Mouse (Mus musculus): Measurements from ENCODE around the gene Tmem150b. TPM values are rescaled to one million over a fixed set of nuclear protein-coding genes. Genes with fewer than 3 reads are reported as not detected.

Gene Tmem150b
- total and polyA plus RNA-seq, 3 experiments: 0.17 TPM; not detected in 2

GRCm38 (mm10) chr7:4668506-4668905 is 56.5 kb downstream of the Tmem150b start:
- H3K79me2 ChIP-seq (replicated peaks; ENCODE audit: control insufficient read depth, extremely low read depth, insufficient read depth, poor library complexity, severe bottlenecking): no peaks in the 10 kb centered on the region; the same call in 1 of the 2 replicates
- no peak overlapping the region for H3K4me2 ChIP-seq (ENCODE audit: insufficient read depth, low read depth, poor library complexity, severe bottlenecking)
- in situ Hi-C loops (cut with MboI; ENCODE audit: low pct_ligation_motif_present, low pct_unique_long_range_greater_than_20kb, low sequenced_read_pairs) (no loop called here), dilution Hi-C loops (cut with MboI; ENCODE audit: extremely low pct_ligation_motif_present, extremely low pct_unique_long_range_greater_than_20kb, low sequenced_read_pairs) (no loop called here)
- no peaks in the 10 kb centered on the region for H3K9me3 ChIP-seq (replicated peaks; ENCODE audit: low read length)
- H3K36me3 ChIP-seq (replicated peaks in 1 of 2; ENCODE audit: control insufficient read depth in 1 of 2, insufficient read depth in 1 of 2, low read length in 1 of 2): peaks cover 64 to 83% of the 10 kb centered on the region in 2 experiments
- no peak overlapping the region for H3K9ac ChIP-seq (ENCODE audit: insufficient read depth, low read depth)
- no peaks in the 10 kb centered on the region for H3K27me3 ChIP-seq (replicated peaks)
- no peak overlapping the region for H3K4me3 ChIP-seq (replicated peaks in 1 of 3; ENCODE audit: low read depth in 2 of 3, low read length in 2 of 3, poor library complexity in 1 of 3)
- H3K27ac ChIP-seq (ENCODE audit: insufficient read depth, low read depth): no peak overlapping the region
- no peak for TF ChIP-seq ELF1 (IDR thresholded peaks at IDR 0.05; ENCODE audit: low read depth, low read length)
- no peak for TF ChIP-seq ETS1 (conservative IDR thresholded peaks at IDR 0.05; ENCODE audit: low read depth, low read length)
- no peak for TF ChIP-seq KAT2A (IDR thresholded peaks at IDR 0.05; ENCODE audit: insufficient replicate concordance, low read length)
- no peak for DNase-seq (ENCODE audit: extremely low read depth)
- H3K4me1 ChIP-seq (ENCODE audit: control insufficient read depth in 1 of 2, insufficient read depth in 2 of 2): peaks cover 11 to 14% of the 10 kb centered on the region in 2 experiments

GRCm38 (mm10) chr7:4666871-4667270 is 58.2 kb downstream of the Tmem150b start:
- Histone ChIP-seq H3K9ac (ENCODE audit: insufficient read depth, low read depth) (no peak overlapping the region), H3K4me3 (replicated peaks in 1 of 3; ENCODE audit: low read depth in 2 of 3, low read length in 2 of 3, poor library complexity in 1 of 3) (no peak overlapping the region), H3K4me2 (ENCODE audit: insufficient read depth, low read depth, poor library complexity, severe bottlenecking) (no peak overlapping the region), H3K4me1 (ENCODE audit: control insufficient read depth in 1 of 2, insufficient read depth in 2 of 2) (peaks cover 19 to 27% of the 10 kb centered on the region in 2 experiments), H3K9me3 (replicated peaks; ENCODE audit: low read length) (no peaks in the 10 kb centered on the region), H3K27me3 (replicated peaks) (no peaks in the 10 kb centered on the region), H3K79me2 (replicated peaks; ENCODE audit: control insufficient read depth, extremely low read depth, insufficient read depth, poor library complexity, severe bottlenecking) (no peaks in the 10 kb centered on the region; the same call in 1 of the 2 replicates), H3K27ac (ENCODE audit: insufficient read depth, low read depth) (no peak overlapping the region), H3K36me3 (replicated peaks in 1 of 2; ENCODE audit: control insufficient read depth in 1 of 2, insufficient read depth in 1 of 2, low read length in 1 of 2) (peaks cover 58 to 79% of the 10 kb centered on the region in 2 experiments)
- in situ Hi-C loops (cut with MboI; ENCODE audit: low pct_ligation_motif_present, low pct_unique_long_range_greater_than_20kb, low sequenced_read_pairs) (no loop called here), dilution Hi-C loops (cut with MboI; ENCODE audit: extremely low pct_ligation_motif_present, extremely low pct_unique_long_range_greater_than_20kb, low sequenced_read_pairs) (no loop called here)
- no peak for TF ChIP-seq JUN (IDR thresholded peaks at IDR 0.05; ENCODE audit: insufficient read depth, low read depth, low read length)
- TF ChIP-seq MEF2A (IDR thresholded peaks at IDR 0.05; ENCODE audit: borderline replicate concordance, low read depth, low read length): no peak
- TF ChIP-seq TBP (conservative IDR thresholded peaks at IDR 0.05; ENCODE audit: low read depth, low read length): no peak
- TF ChIP-seq CHD1 (IDR thresholded peaks at IDR 0.05; ENCODE audit: low read depth, low read length): no peak
- no peak for TF ChIP-seq MAX (IDR thresholded peaks at IDR 0.05; ENCODE audit: low read length)
- no peak for TF ChIP-seq ZMIZ1 (IDR thresholded peaks at IDR 0.05; ENCODE audit: low read depth, low read length)
- TF ChIP-seq IRF4 (IDR thresholded peaks at IDR 0.05; ENCODE audit: low read depth, low read length): no peak
- no peak for TF ChIP-seq RCOR1 (conservative IDR thresholded peaks at IDR 0.05; ENCODE audit: low read depth, low read length)
- TF ChIP-seq POLR2A (IDR thresholded peaks at IDR 0.05; ENCODE audit: low read depth, low read length): no peak
- no peak for TF ChIP-seq ETS1 (conservative IDR thresholded peaks at IDR 0.05; ENCODE audit: low read depth, low read length)
- no peak for TF ChIP-seq GABPA (IDR thresholded peaks at IDR 0.05; ENCODE audit: insufficient replicate concordance, low read depth, low read length)
- DNase-seq (ENCODE audit: extremely low read depth): no peak

GRCm38 (mm10) chr7:4663742-4664141 is 61.3 kb downstream of the Tmem150b start:
- Histone ChIP-seq H3K27me3 (replicated peaks) (no peaks in the 10 kb centered on the region), H3K4me1 (ENCODE audit: control insufficient read depth in 1 of 2, insufficient read depth in 2 of 2) (peaks cover 19 to 43% of the 10 kb centered on the region in 2 experiments), H3K9ac (ENCODE audit: insufficient read depth, low read depth) (0 out of 2 replicates have a peak overlapping the region, but pooled peaks have one; percentile 7), H3K27ac (ENCODE audit: insufficient read depth, low read depth) (peak overlapping the region; percentile 10), H3K79me2 (replicated peaks; ENCODE audit: control insufficient read depth, extremely low read depth, insufficient read depth, poor library complexity, severe bottlenecking) (no peaks in the 10 kb centered on the region; the same call in 1 of the 2 replicates), H3K36me3 (replicated peaks in 1 of 2; ENCODE audit: control insufficient read depth in 1 of 2, insufficient read depth in 1 of 2, low read length in 1 of 2) (peaks cover 37 to 69% of the 10 kb centered on the region in 2 experiments), H3K4me2 (ENCODE audit: insufficient read depth, low read depth, poor library complexity, severe bottlenecking) (peak overlapping the region; percentile 50; the same call in 1 of the 2 replicates), H3K4me3 (replicated peaks in 1 of 3; ENCODE audit: low read depth in 2 of 3, low read length in 2 of 3, poor library complexity in 1 of 3) (no peak overlapping the region), H3K9me3 (replicated peaks; ENCODE audit: low read length) (no peaks in the 10 kb centered on the region)
- TF ChIP-seq PAX5 (IDR thresholded peaks at IDR 0.05; ENCODE audit: low read length) (no peak), ZKSCAN1 (IDR thresholded peaks at IDR 0.05; ENCODE audit: borderline replicate concordance, low read depth, low read length) (no peak), EP300 (IDR thresholded peaks at IDR 0.05; ENCODE audit: low read length) (peak; percentile 63), IRF4 (IDR thresholded peaks at IDR 0.05; ENCODE audit: low read depth, low read length) (peak; percentile 85), HCFC1 (IDR thresholded peaks at IDR 0.05; ENCODE audit: low read depth, low read length) (no peak), CHD2 (IDR thresholded peaks at IDR 0.05; ENCODE audit: low read length) (no peak), ZC3H11A (IDR thresholded peaks at IDR 0.05; ENCODE audit: low read depth, low read length) (no peak), ZNF384 (IDR thresholded peaks at IDR 0.05; ENCODE audit: low read depth, low read length) (peak; percentile 95), ETS1 (conservative IDR thresholded peaks at IDR 0.05; ENCODE audit: low read depth, low read length) (peak; percentile 66; the same call in 1 of the 2 replicates)
- dilution Hi-C loops (cut with MboI; ENCODE audit: extremely low pct_ligation_motif_present, extremely low pct_unique_long_range_greater_than_20kb, low sequenced_read_pairs): no loop called here
- DNase-seq (ENCODE audit: extremely low read depth): no peak
- in situ Hi-C loops (cut with MboI; ENCODE audit: low pct_ligation_motif_present, low pct_unique_long_range_greater_than_20kb, low sequenced_read_pairs): no loop called here
